Mouse (Mus musculus) embryonic facial prominence, embryonic 13.5 days (tissue): ENCODE data around the gene Paqr8. TPM values are rescaled to one million over a fixed set of nuclear protein-coding genes. Genes with fewer than 3 reads are reported as not detected.

Source experiments
- ATAC-seq: fragments of 200-750 bp; cut with Nextera tagmentation; 2 replicates; pipeline ENCODE4 v1.8.0; 2017; ENCODE audit warnings: low read depth; ENCODE audit not compliant: insufficient number of reproducible peaks, insufficient read depth, low FRiP score, low TSS enrichment
- H3K27ac ChIP-seq: fragments of 300-500 bp; sonication (generic); 2 replicates; pipeline ENCODE4 v1.5.1; 2015; ENCODE audit warnings: moderate library complexity, mild to moderate bottlenecking, inconsistent platforms
- H3K27me3 ChIP-seq: fragments of 300-500 bp; sonication (generic); 2 replicates; pipeline ENCODE4 v1.6.1; 2015; ENCODE audit warnings: mild to moderate bottlenecking, inconsistent platforms
- H3K36me3 ChIP-seq: fragments of 300-500 bp; sonication (generic); 2 replicates; pipeline ENCODE4 v1.6.1; 2015; ENCODE audit warnings: mild to moderate bottlenecking, inconsistent platforms
- H3K4me1 ChIP-seq: fragments of 300-500 bp; sonication (generic); 2 replicates; pipeline ENCODE4 v1.6.1; 2015; ENCODE audit warnings: inconsistent platforms
- H3K4me2 ChIP-seq: fragments of 300-500 bp; sonication (generic); 2 replicates; pipeline ENCODE4 v1.6.1; 2015; ENCODE audit warnings: moderate library complexity, mild to moderate bottlenecking, inconsistent platforms
- H3K4me3 ChIP-seq: fragments of 300-500 bp; sonication (generic); 2 replicates; pipeline ENCODE4 v1.5.1; 2015; ENCODE audit warnings: mild to moderate bottlenecking, inconsistent platforms
- H3K9ac ChIP-seq: fragments of 300-500 bp; sonication (generic); 2 replicates; pipeline ENCODE4 v1.6.1; 2015; ENCODE audit warnings: mild to moderate bottlenecking, inconsistent platforms
- H3K9me3 ChIP-seq: fragments of 300-500 bp; sonication (generic); 2 replicates; pipeline ENCODE4 v1.6.1; 2016; ENCODE audit warnings: inconsistent platforms
- WGBS: fragments of 180-500 bp; shearing (Covaris S2); methylation state at CpG from one replicate; pipeline ENCODE4 v1.1.7; 2015; ENCODE audit warnings: mixed read lengths; 5-methylcytosine and 5-hydroxymethylcytosine counted together
- polyA plus RNA-seq: library from polyadenylated mRNA; unstranded; fragments of >200 nt; fragmentation: Nextera tagmentation; extraction: Ambion mirVana; gene quantifications from 2 replicates; pipeline ENCODE4 v1.2.1, GENCODE M21; 2015

The Paqr8 gene
- polyA plus RNA-seq, 1 experiment from 2014 or later, result 6.0 TPM

DNA sequence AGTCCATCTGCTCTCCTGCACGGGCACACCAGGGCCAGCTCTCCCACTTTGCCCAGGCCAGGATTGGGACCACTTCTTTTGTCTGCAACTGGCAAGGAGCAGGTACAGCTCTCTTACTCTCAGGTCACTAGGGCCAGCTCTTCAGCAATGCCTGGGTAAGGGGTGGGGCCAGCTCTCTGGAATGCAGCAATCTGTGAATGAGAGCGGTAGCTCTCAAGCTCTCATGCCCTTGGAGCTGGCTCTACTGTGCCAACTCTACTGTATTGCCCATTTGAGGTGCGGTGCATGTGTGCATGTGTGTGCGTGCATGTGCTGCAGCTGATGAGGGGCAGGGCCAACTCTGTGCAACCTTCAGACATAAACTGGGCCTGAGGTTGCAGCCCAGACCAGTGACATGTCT lies 11.0 kb upstream of the Paqr8 start:
- Histone ChIP-seq H3K27me3 (no peaks in the 10 kb centered on the region), H3K27ac (no peak overlapping the region), H3K9me3 (no peaks in the 10 kb centered on the region), H3K4me1 (no peaks in the 10 kb centered on the region), H3K4me2 (no peak overlapping the region), H3K4me3 (no peak overlapping the region), H3K9ac (no peak overlapping the region), H3K36me3 (no peaks in the 10 kb centered on the region)
- ATAC-seq, result no peak
- WGBS, result 78% methylated on average over 4 of the region's 4 CpGs

DNA sequence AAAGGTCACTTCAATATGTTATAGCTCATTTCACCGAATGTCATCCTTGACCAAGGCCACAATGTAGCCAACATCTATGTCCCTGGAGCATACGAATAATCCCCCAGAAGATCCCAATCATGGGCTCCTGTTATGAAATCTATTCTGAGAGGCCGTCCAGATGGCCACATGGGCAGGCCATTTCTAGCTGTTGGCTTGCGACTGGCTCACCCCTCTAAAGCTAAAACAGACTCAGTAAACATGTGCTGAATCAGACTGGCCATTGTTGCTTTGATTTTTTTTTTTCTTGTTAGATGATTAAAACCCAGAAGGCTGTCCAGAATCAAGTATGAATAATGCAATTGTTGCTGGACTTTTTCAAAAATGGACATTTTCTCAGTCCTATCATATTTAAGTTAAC lies 7.3 kb upstream of the Paqr8 start:
- Histone ChIP-seq H3K9me3 (no peaks in the 10 kb centered on the region), H3K4me1 (no peaks in the 10 kb centered on the region), H3K36me3 (no peaks in the 10 kb centered on the region), H3K27me3 (no peaks in the 10 kb centered on the region), H3K4me2 (no peak overlapping the region), H3K4me3 (no peak overlapping the region), H3K27ac (no peak overlapping the region), H3K9ac (no peak overlapping the region)
- WGBS, result 89% methylated on average over 4 of the region's 4 CpGs
- no peak for ATAC-seq

DNA sequence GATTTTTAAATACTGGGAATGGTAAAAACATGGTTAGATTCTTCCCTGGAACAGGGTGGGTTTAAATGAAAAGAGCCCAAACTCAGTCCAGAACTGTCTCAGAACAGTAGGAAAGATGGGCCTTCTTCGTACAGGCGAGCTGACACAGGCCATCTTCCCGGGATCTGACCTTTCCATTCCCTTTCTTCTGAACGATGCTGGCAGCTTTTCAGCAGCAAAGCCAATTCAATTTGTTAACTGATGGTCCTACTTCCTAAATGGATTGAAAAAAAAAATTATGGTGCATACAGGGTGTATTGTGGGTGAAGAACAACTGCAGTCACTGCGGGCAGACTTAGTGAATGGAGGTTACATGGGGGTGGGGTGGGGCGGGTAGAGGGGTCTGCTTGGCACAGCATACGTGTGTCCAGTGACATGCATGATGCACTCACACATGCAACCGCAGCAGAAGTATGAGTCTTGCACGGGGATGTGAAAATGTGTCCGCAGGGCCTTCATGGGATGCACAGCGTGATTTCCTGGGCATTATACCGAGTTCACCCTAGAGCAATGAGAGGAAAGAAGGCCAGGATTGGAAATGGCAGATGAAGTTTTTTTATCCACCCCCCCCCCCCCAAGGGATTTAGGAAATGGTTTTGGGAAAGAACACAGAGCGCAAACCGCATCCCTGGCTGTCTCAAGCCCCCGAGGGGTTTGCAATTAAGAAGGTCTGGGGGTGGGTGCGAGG lies 566 bp upstream of the Paqr8 start:
- Histone ChIP-seq H3K9me3 (no peaks in the 10 kb centered on the region), H3K9ac (peak overlapping the region; percentile 81), H3K36me3 (no peaks in the 10 kb centered on the region), H3K4me2 (peak overlapping the region; percentile 76), H3K4me3 (peak overlapping the region; percentile 73), H3K4me1 (peaks cover 5% of the 10 kb centered on the region), H3K27ac (peak overlapping the region; percentile 88; the same call in 1 of the 2 replicates), H3K27me3 (no peaks in the 10 kb centered on the region)
- WGBS, result 19% methylated on average over 16 of the region's 16 CpGs
- ATAC-seq, result peak; percentile 4; the same call in 1 of the 2 replicates

DNA sequence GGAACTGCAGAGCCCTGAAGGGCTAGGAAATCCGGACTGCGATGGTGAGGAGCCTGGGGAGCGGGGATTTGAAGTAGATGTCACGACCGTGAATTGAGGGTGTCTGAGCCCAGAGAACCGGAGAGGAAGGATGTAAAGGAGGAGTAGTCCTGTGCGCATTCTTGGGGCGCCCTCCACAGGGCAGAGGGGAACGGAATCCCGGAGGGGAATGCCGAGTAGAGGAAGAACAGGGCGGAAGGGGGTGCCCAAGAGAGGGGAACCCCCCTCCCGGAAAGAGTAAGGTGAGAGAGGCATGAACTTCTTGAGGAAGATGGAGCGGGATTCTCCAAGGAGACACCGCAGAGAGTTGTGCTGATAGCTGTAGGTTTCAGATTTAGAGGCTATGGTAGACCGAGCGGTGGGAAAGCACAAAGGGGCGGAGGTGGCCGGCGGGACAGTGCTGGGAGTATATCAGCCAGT lies 564 bp downstream of the Paqr8 start:
- peak; percentile 45 for ATAC-seq
- under 1% methylated on average over 20 of the region's 20 CpGs for WGBS
- peak overlapping the region; percentile 88 for H3K27ac ChIP-seq

DNA sequence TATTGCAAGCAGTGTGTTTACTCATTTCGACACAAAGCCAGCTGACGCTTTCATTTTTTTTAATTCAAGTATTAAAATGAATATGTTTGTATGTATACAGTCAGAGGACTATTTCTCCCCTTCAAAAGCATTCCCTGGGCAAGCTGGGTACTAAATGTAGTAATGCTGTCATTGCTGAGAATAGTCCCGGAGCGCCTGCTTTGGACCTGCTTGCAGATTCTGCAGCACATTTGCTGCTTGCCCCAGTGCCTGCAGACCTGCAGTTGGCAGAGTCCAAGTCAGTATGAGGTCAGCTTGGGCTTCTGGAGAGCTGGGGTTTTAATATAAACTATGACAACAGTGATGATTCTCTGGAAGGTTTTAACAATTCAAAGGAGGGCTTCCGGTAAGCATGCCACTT lies 2.7 kb downstream of the Paqr8 start:
- 84% methylated on average over 5 of the region's 5 CpGs for WGBS
- H3K27ac ChIP-seq, result no peak overlapping the region
- H3K27me3 ChIP-seq, result no peaks in the 10 kb centered on the region
- no peak overlapping the region for H3K4me3 ChIP-seq
- no peaks in the 10 kb centered on the region for H3K36me3 ChIP-seq
- no peak for ATAC-seq
- peaks cover 5% of the 10 kb centered on the region for H3K4me1 ChIP-seq
- no peak overlapping the region for H3K9ac ChIP-seq
- H3K4me2 ChIP-seq, result no peak overlapping the region
- H3K9me3 ChIP-seq, result no peaks in the 10 kb centered on the region

More for the DNA sequence above, 564 bp downstream of the Paqr8 start:
- Histone ChIP-seq H3K4me2 (peak overlapping the region; percentile 76), H3K36me3 (no peaks in the 10 kb centered on the region), H3K4me1 (peaks cover 5% of the 10 kb centered on the region), H3K27me3 (no peaks in the 10 kb centered on the region), H3K9me3 (no peaks in the 10 kb centered on the region), H3K4me3 (peak overlapping the region; percentile 73), H3K9ac (peak overlapping the region; percentile 81)

DNA sequence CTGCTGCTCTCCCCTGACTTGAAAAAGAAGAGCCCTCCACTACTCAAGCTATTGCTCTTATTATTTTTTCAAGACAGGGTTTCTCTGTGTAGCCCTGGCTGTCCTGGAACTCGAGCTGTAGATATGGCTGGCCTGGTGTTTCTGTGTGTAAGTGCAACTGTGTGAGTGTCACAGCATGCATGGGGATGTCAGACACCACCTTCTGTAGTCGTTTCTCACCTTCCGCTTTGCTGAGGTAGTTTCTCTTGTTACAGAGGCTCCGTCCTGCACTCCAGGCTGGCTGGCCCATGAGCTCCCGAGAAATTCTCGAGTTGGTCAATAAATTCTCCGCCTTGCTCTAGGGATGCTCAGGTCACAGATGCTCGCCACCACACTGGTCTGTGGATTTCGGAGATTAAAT lies 8.0 kb downstream of the Paqr8 start:
- no peaks in the 10 kb centered on the region for H3K4me1 ChIP-seq
- 81% methylated on average over 9 of the region's 9 CpGs for WGBS

DNA sequence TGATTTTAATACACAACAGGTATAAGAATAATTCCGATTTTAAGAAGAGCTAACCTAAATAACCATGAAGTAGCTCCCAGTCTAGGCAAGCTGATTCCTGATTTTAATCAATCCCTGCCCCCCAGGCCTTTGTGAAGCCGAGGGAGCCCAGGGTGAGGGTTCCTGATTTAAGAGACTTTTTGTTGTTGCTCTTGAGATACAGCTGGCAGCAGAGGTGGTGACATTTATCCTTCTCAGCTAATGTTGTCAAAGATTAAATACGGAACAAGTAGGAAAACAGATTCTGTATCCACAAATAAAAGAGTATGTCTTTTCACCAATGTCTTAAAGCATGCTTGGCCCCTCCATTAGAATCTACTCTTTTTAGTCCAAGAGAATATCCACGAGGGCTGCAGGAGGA lies 9.9 kb downstream of the Paqr8 start:
- 41% methylated on average over 4 of the region's 4 CpGs for WGBS
- no peak overlapping the region for H3K4me3 ChIP-seq
- no peaks in the 10 kb centered on the region for H3K4me1 ChIP-seq
- no peak overlapping the region for H3K4me2 ChIP-seq
- no peak for ATAC-seq
- no peaks in the 10 kb centered on the region for H3K36me3 ChIP-seq
- no peaks in the 10 kb centered on the region for H3K9me3 ChIP-seq
- no peak overlapping the region for H3K9ac ChIP-seq
- H3K27me3 ChIP-seq, result no peaks in the 10 kb centered on the region
- H3K27ac ChIP-seq, result no peak overlapping the region

More for the DNA sequence above, 8.0 kb downstream of the Paqr8 start:
- H3K27ac ChIP-seq, result no peak overlapping the region
- ATAC-seq, result no peak
- no peaks in the 10 kb centered on the region for H3K9me3 ChIP-seq
- H3K36me3 ChIP-seq, result no peaks in the 10 kb centered on the region
- no peaks in the 10 kb centered on the region for H3K27me3 ChIP-seq
- H3K4me3 ChIP-seq, result no peak overlapping the region
- H3K4me2 ChIP-seq, result no peak overlapping the region
- no peak overlapping the region for H3K9ac ChIP-seq

DNA sequence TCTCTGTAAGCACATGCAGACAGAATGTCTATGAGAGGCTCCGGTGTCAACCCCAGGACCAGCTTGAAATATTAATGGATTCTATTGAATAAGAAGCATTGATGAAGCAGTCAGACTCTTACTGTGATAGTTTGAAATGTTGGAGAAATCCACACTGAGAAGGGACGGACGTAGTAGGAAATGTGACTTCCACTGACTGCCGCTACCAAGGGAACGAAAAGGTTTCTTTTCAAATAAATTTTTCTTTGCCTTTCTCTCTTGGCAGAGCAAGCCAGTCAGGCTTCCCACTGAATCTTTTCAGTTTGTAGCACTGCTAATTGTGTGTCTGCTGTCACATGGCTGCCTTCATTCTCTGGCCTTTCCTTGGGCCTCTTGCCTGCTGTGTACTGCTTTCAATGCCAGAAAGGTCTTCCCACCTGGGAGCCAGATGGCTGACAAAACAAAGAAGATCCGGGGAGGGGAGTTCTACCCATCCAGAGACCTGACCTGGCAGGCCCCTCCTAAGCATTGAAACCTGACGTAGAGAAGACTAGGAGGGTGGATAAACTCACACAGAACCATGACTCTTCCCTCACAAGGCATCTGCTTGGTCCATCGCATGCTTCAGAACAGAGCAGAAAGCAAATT lies 15.2 kb downstream of the Paqr8 start:
- Histone ChIP-seq H3K36me3 (no peaks in the 10 kb centered on the region), H3K27ac (no peak overlapping the region), H3K9ac (no peak overlapping the region), H3K9me3 (no peaks in the 10 kb centered on the region), H3K27me3 (no peaks in the 10 kb centered on the region), H3K4me3 (no peak overlapping the region), H3K4me1 (peaks cover 3% of the 10 kb centered on the region; the same call in 1 of the 2 replicates), H3K4me2 (no peak overlapping the region)
- WGBS, result 83% methylated on average over 8 of the region's 8 CpGs
- no peak for ATAC-seq

DNA sequence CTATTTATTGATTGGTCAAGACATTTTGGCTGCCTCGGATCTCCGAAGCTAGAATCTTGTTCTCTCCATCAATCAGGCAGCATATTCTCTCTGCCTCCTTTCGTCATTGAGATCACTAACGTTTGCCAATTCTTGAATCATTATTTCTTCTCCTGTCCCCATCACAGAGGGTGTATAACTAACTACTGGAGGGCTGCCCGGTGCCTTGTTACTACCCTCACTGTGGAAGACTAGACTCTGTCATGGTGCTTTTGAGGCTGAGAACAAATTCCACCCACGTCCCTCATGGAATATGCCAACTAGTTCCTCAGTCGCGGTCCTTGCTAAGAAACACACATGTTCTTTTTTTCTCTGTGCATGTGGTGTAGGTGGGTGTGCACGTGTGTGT lies 15.7 kb downstream of the Paqr8 start:
- 85% methylated on average over 9 of the region's 9 CpGs for WGBS
- ATAC-seq, result no peak
- Histone ChIP-seq H3K27me3 (no peaks in the 10 kb centered on the region), H3K9me3 (no peaks in the 10 kb centered on the region), H3K9ac (no peak overlapping the region), H3K4me1 (peaks cover 3% of the 10 kb centered on the region; the same call in 1 of the 2 replicates), H3K27ac (no peak overlapping the region), H3K36me3 (no peaks in the 10 kb centered on the region), H3K4me2 (no peak overlapping the region), H3K4me3 (no peak overlapping the region)

DNA sequence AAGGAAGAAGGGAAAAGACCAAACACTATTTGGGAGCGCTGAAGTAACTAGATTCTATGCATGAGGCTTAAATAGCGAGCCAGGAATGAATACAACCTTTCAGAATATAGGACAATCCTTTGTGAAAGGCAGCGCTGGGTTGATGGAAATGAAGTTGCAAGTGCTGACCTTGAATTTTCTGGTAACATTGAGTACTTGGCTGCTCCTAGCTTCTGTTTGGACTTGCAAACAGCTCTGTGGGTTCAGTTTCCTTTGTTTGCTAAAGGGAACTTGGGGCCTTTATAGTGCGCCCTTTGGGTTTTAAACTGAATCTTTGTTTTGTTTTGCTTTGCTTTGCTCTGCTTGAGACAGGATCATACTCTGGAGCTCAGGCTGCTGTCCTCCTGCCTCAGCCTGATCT lies 18.1 kb downstream of the Paqr8 start:
- no peak overlapping the region for H3K4me3 ChIP-seq
- no peak overlapping the region for H3K4me2 ChIP-seq
- no peak for ATAC-seq
- no peak overlapping the region for H3K27ac ChIP-seq
- WGBS, result 43% methylated on average over 4 of the region's 4 CpGs
- H3K9ac ChIP-seq, result no peak overlapping the region
- peaks cover 7% of the 10 kb centered on the region for H3K4me1 ChIP-seq
- H3K9me3 ChIP-seq, result no peaks in the 10 kb centered on the region
- H3K36me3 ChIP-seq, result no peaks in the 10 kb centered on the region
- no peaks in the 10 kb centered on the region for H3K27me3 ChIP-seq

DNA sequence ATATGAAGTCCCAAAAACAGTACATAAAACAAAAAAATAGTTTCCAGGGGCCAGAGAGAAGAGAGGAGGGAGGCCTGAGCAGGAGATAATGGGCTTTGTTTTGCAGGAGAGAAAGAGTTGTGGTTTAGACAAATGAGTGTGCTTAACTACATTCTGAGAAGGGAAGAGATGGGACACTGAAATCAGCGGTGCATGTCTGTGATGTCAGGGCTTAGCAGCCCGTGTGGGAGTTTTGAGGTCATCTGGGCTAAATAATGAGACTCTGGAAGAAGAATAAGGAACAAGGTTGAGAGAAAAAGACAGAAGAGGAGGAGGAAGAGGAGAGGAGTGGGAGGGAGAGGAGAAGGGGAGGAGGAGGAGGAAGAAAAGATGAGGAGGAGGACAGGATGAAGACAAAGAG lies 21.7 kb downstream of the Paqr8 start:
- WGBS, result 29% methylated on average over 2 of the region's 2 CpGs
- no peaks in the 10 kb centered on the region for H3K27me3 ChIP-seq
- H3K9me3 ChIP-seq, result no peaks in the 10 kb centered on the region
- H3K4me2 ChIP-seq, result no peak overlapping the region
- H3K9ac ChIP-seq, result no peak overlapping the region
- H3K36me3 ChIP-seq, result no peaks in the 10 kb centered on the region
- peaks cover 7% of the 10 kb centered on the region for H3K4me1 ChIP-seq
- ATAC-seq, result no peak
- no peak overlapping the region for H3K4me3 ChIP-seq
- no peak overlapping the region for H3K27ac ChIP-seq

DNA sequence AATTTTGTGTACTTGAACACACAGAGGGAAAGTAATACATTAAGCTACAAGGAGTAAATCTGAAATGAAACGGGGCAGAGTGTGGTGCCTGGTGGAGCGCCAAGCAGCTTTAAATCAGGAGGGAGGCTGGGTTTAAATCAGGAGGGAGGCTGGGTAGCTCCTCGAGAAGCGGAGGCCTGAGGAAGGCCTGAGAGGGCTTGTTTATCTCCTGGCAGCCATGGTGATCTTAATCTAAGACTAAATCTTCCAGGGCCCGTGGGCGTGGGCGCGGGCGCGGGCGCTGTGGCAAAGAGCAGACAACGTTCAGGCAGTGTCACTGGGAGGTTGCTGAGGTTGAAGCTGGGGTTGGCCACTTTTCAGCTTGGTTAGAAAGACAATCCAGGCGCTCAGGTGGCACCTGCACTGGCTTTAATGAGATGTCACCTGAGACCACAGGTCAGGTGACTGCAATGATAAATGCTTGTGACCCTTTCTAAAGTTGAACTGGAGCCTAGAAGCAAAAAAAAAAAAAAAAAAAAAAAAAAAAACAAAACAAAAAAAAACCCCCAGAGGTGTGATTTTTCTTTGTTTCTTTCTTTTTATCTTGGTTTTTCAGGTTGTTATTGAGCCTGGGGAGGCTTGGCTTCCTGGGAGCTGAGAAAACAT lies 22.2 kb downstream of the Paqr8 start:
- peaks cover 7% of the 10 kb centered on the region; the same call in 1 of the 2 replicates for H3K4me1 ChIP-seq
- no peaks in the 10 kb centered on the region for H3K9me3 ChIP-seq
- WGBS, result 55% methylated on average over 13 of the region's 13 CpGs
- H3K4me3 ChIP-seq, result no peak overlapping the region
- no peak overlapping the region for H3K9ac ChIP-seq
- no peaks in the 10 kb centered on the region for H3K36me3 ChIP-seq
- no peak overlapping the region for H3K4me2 ChIP-seq
- no peak overlapping the region for H3K27ac ChIP-seq
- H3K27me3 ChIP-seq, result no peaks in the 10 kb centered on the region
- ATAC-seq, result no peak
